Mouse (Mus musculus) embryonic fibroblast, embryonic 13.5 days (primary cell): ENCODE measurements around the gene Lmnb2.

Experiments used
- CTCF ChIP-seq: IDR thresholded peaks from 2 replicates; pipeline ENCODE4 v1.5.1; 2011; ENCODE audit warnings: mild to moderate bottlenecking, control low read depth, low read length, moderate library complexity, borderline replicate concordance; ENCODE audit not compliant: insufficient read depth
- POLR2A ChIP-seq: IDR thresholded peaks from 2 replicates; pipeline ENCODE4 v1.6.1; 2011; ENCODE audit warnings: low read depth, mild to moderate bottlenecking, control low read depth, low read length, moderate library complexity

- TF ChIP-seq CTCF (no peak), POLR2A (no peak)
These were observed 30.9 kb downstream of the Lmnb2 start for GRCm38 (mm10) chr10:80887181-80887580.
